Mouse (Mus musculus): ENCODE results near the gene Tab1. TPM values are rescaled to one million over a fixed set of nuclear protein-coding genes. Genes with fewer than 3 reads are reported as not detected.

Gene Tab1
- total and polyA plus RNA-seq, 2 experiments from 2014 or later = 25.7 to 52.1 TPM

DNA sequence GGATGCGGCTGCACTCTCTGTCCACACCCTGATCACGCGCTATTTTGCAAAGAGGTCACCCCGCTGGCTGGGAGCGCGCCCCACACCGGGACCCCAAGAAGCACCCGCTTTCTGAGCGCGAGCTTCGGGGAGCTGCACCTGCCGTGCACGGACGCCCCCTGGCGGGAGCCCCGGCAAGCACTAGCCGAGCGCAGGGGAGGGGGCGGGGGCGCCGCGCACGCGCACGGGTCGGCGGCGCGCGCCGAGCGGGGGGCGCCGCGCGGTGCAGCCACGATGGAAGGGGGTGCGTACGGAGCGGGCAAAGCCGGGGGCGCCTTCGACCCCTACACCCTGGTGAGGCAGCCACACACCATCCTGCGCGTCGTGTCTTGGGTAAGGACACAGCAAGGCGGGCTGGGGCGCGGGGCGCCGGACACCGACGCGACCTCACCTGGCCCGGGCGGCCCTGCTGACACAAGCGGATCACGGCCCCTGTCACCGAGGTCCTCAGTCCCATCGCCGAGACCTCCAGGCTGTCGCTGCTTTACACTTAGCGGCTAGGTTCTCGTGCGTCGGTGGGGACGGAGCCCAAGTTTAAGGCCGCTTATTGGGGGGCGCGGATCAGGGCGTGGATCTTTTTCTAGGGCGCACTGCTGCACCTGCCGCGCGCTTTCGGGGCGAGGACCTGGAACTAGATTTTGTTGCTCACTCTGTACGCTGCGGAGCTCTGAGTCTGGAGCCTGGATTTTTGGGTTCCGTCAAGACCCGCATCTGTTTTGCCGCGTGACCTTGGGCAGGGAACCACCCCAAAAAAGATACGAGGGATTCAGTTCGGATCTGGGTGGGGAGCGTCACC, 41.6 kb upstream of the Tab1 start, which contains the start of the genes Syngr1 and Rpl3:
Gene Syngr1 (plus strand): TSS at position 214 of the 835 bp plus-strand sequence.
Gene Rpl3 (minus strand): TSS at position 748 of the 835 bp plus-strand sequence.
- Histone ChIP-seq H3K9ac (peak within 1 kb of the TSS; percentile 92), H3K9me3 (ENCODE audit: low read length) (no peaks in the 10 kb centered on the region), H3K27me3 (ENCODE audit: insufficient read depth, low read length) (no peaks in the 10 kb centered on the region), H3K27ac (ENCODE audit: low read depth, low read length) (peak within 1 kb of the TSS; percentile 71), H3K4me2 (ENCODE audit: low read depth) (peak within 1 kb of the TSS; percentile 84), H3K4me3 (ENCODE audit: low read depth, low read length) (peak within 1 kb of the TSS; percentile 88), H3K4me1 (ENCODE audit: insufficient read depth) (peaks cover 13% of the 10 kb centered on the region), H3K36me3 (ENCODE audit: insufficient read depth) (no peaks in the 10 kb centered on the region)
- ATAC-seq (peak; percentile 80), DNase-seq (peak; percentile 93)
- 3% methylated on average over 81 of the region's 86 CpGs for WGBS
- TF ChIP-seq CTCF (IDR thresholded peaks at IDR 0.05; ENCODE audit: low read depth) = peak; percentile 83

DNA sequence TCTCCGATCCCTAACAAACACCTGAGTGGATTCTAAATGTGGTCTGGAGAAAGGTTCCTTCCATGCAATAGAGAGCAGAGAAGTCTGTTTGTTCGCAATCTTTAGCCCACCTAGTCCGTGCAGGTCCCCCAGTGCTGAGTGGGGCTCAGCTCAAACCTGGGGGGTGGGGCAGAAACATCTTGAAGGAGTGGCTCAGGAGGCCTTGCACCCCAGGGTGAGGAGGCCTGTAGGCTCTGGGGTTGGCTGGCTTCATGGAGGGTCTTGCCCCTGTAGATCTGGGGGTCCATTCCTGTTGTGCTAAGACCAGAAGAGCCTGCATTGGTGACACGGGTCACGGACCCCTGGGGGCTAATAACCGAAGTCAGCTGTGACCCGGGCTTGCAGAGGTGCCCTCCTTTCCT, 40.9 kb upstream of the Tab1 start:
- Histone ChIP-seq H3K9ac (peak overlapping the region; percentile 92), H3K27ac (ENCODE audit: low read depth, low read length) (no peak overlapping the region), H3K27me3 (ENCODE audit: insufficient read depth, low read length) (no peaks in the 10 kb centered on the region), H3K4me1 (ENCODE audit: insufficient read depth) (peaks cover 13% of the 10 kb centered on the region), H3K9me3 (ENCODE audit: low read length) (no peaks in the 10 kb centered on the region), H3K4me2 (ENCODE audit: low read depth) (peak overlapping the region; percentile 84), H3K36me3 (ENCODE audit: insufficient read depth) (no peaks in the 10 kb centered on the region), H3K4me3 (ENCODE audit: low read depth, low read length) (peak overlapping the region; percentile 88)
- ATAC-seq (no peak), DNase-seq (no peak)
- WGBS = 22% methylated on average over 7 of the region's 7 CpGs
- TF ChIP-seq CTCF (IDR thresholded peaks at IDR 0.05; ENCODE audit: low read depth) = no peak

DNA sequence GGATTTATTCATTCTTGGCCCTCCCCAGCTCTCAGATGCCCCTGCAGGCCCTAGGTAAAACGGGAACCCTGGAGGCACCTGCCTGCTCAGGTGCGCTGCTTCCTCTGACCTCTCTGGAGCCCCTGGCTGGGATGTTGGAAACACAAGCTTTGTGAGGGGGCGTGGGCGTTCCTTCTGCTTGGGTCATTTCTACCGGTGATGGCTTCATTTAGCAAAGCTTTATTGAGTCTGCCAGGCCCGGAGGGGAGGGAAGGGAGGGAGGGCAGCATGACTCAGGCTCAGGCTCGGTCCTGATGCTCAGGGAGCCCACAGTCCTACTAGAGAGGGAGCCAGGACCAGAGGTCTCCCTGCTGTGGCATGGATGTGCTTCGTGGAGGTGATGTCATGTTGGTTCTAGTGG, 40.3 kb upstream of the Tab1 start:
- H3K9me3 ChIP-seq (ENCODE audit: low read length) = no peaks in the 10 kb centered on the region
- H3K27ac ChIP-seq (ENCODE audit: low read depth, low read length) = no peak overlapping the region
- H3K4me3 ChIP-seq (ENCODE audit: low read depth, low read length) = peak overlapping the region; percentile 88
- no peaks in the 10 kb centered on the region for H3K36me3 ChIP-seq (ENCODE audit: insufficient read depth)
- 18% methylated on average over 8 of the region's 8 CpGs for WGBS
- no peaks in the 10 kb centered on the region for H3K27me3 ChIP-seq (ENCODE audit: insufficient read depth, low read length)
- no peak for DNase-seq
- peak overlapping the region; percentile 92 for H3K9ac ChIP-seq
- H3K4me1 ChIP-seq (ENCODE audit: insufficient read depth) = peaks cover 13% of the 10 kb centered on the region
- H3K4me2 ChIP-seq (ENCODE audit: low read depth) = peak overlapping the region; percentile 84
- ATAC-seq = no peak
- TF ChIP-seq CTCF (IDR thresholded peaks at IDR 0.05; ENCODE audit: low read depth) = no peak

DNA sequence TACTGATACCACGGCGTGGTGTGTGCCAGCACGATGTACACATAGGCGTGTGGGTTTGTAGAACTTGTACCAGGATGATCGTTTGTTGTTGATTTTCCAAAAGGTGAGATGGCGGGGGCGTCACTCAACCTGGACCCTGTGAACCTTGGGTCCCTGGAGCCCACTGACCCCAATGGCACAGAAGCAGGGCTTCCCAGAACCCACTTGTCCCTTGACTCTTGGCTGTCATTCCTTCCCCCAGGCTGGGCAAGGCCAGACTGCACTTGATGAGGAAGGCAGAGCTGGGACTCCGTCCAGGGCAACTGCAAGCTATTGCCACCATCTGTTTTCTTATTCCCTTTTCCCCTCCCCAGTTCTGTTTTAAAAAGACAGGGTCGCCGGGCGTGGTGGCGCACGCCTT, 38.7 kb upstream of the Tab1 start:
- no peak for TF ChIP-seq CTCF (IDR thresholded peaks at IDR 0.05; ENCODE audit: low read depth)
- H3K4me2 ChIP-seq (ENCODE audit: low read depth) = no peak overlapping the region
- no peaks in the 10 kb centered on the region for H3K9me3 ChIP-seq (ENCODE audit: low read length)
- no peaks in the 10 kb centered on the region for H3K36me3 ChIP-seq (ENCODE audit: insufficient read depth)
- H3K9ac ChIP-seq = no peak overlapping the region
- H3K27me3 ChIP-seq (ENCODE audit: insufficient read depth, low read length) = no peaks in the 10 kb centered on the region
- H3K27ac ChIP-seq (ENCODE audit: low read depth, low read length) = no peak overlapping the region
- ATAC-seq (no peak), DNase-seq (no peak)
- WGBS = 91% methylated on average over 13 of the region's 13 CpGs
- H3K4me1 ChIP-seq (ENCODE audit: insufficient read depth) = peaks cover 13% of the 10 kb centered on the region
- H3K4me3 ChIP-seq (ENCODE audit: low read depth, low read length) = no peak overlapping the region

DNA sequence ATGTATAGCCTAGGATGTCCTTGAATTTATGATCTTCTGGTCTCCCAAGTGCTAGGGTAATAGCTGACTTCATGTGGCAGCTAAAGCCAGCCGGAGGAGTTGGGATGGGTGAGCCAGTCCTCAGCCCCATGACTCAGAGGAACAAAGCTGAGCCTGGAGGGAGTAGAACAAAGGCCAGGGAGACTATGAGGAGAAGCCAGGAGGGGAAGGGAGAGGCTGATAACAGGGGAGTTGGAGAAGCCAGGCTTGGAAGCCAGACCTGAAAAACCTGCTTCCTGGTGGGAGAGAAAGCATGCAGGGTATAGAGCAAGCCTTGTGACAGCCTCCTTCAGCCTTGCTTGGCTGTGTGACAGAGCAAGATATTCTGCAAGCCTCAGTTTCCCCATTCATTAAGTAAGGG, 37.3 kb upstream of the Tab1 start:
- H3K27ac ChIP-seq (ENCODE audit: low read depth, low read length) = no peak overlapping the region
- H3K9me3 ChIP-seq (ENCODE audit: low read length) = no peaks in the 10 kb centered on the region
- no peaks in the 10 kb centered on the region for H3K36me3 ChIP-seq (ENCODE audit: insufficient read depth)
- TF ChIP-seq CTCF (IDR thresholded peaks at IDR 0.05; ENCODE audit: low read depth) = no peak
- ATAC-seq = no peak
- H3K4me1 ChIP-seq (ENCODE audit: insufficient read depth) = peaks cover 16% of the 10 kb centered on the region
- no peak overlapping the region for H3K4me2 ChIP-seq (ENCODE audit: low read depth)
- WGBS = 65% methylated on average over 1 of the region's 1 CpGs
- H3K9ac ChIP-seq = no peak overlapping the region
- DNase-seq = no peak
- no peak overlapping the region for H3K4me3 ChIP-seq (ENCODE audit: low read depth, low read length)
- no peaks in the 10 kb centered on the region for H3K27me3 ChIP-seq (ENCODE audit: insufficient read depth, low read length)

DNA sequence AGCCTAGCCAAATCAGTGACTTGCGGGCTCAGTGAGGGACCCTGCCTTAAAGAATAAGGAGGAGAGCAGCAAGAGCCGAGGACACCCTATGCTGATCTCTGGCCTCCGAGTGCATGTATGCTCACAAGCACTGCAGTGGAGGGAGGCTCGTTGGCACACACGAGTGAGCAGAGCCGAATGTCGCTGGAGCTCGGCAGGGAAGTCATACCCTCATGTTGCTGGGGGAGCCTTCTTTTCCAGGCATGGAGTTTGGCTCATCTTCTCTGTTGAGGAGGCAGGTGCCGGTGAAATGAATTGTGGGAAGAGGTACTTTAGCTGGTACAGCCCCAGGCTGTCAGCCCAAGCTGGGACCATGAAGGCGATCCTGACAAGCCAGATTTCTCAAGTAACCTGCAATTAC, 36.5 kb upstream of the Tab1 start:
- WGBS = 68% methylated on average over 10 of the region's 10 CpGs
- no peak for DNase-seq

More for the DNA sequence above, 36.5 kb upstream of the Tab1 start:
- no peak for ATAC-seq
- Histone ChIP-seq H3K4me3 (ENCODE audit: low read depth, low read length) (no peak overlapping the region), H3K36me3 (ENCODE audit: insufficient read depth) (no peaks in the 10 kb centered on the region), H3K4me2 (ENCODE audit: low read depth) (no peak overlapping the region), H3K27me3 (ENCODE audit: insufficient read depth, low read length) (no peaks in the 10 kb centered on the region), H3K4me1 (ENCODE audit: insufficient read depth) (peaks cover 17% of the 10 kb centered on the region), H3K9ac (no peak overlapping the region), H3K27ac (ENCODE audit: low read depth, low read length) (no peak overlapping the region), H3K9me3 (ENCODE audit: low read length) (no peaks in the 10 kb centered on the region)
- TF ChIP-seq CTCF (IDR thresholded peaks at IDR 0.05; ENCODE audit: low read depth) = no peak
